Comparison of ENCODE assay signal across 25 mouse cellular contexts in genomic region chr2:136231228-136231627, GRCm38 (mm10).
DNase-seq lines count a peak whose midpoint lies in the region; ATAC-seq and TF ChIP-seq lines count a peak whose summit lies in the region.
"Had no signal": no experiment of that assay in that cellular context is flagged by ENCODE, and none has a peak within 500 bp of the region (broad histone marks: within the 10 kb centered on the region; RNA-seq: fewer than 3 reads in every experiment).

No protein-coding gene starts in this region.

- H3K27ac ChIP-seq in hindbrain, embryonic 11.5 days (ENCODE audit: low read depth, low read length) = no peak overlapping the region
- no peak overlapping the region for H3K27ac ChIP-seq in hindbrain, embryonic 14.5 days
- H3K27ac ChIP-seq in kidney, embryonic 16.5 days (ENCODE audit: low read length) = no peak overlapping the region
- H3K27ac ChIP-seq in limb, embryonic 11.5 days (replicated peaks; ENCODE audit: low read depth, low read length) = no peak overlapping the region
- no peak overlapping the region for H3K27ac ChIP-seq in limb, embryonic 10.5 days
- H3K27ac ChIP-seq in midbrain, embryonic 12.5 days (replicated peaks) = no peak overlapping the region
- no peak overlapping the region for H3K27ac ChIP-seq in midbrain, postnatal 0 days (ENCODE audit: low read depth, low read length)
- H3K27ac ChIP-seq: embryonic facial prominence, embryonic 10.5 days; embryonic facial prominence, embryonic 12.5 days; forebrain, embryonic 13.5 days had no signal

- no peak overlapping the region for H3K4me2 ChIP-seq in hindbrain, embryonic 11.5 days (replicated peaks; ENCODE audit: low read depth, low read length)
- H3K4me2 ChIP-seq in hindbrain, embryonic 14.5 days (replicated peaks) = no peak overlapping the region
- H3K4me2 ChIP-seq in kidney, embryonic 16.5 days (replicated peaks; ENCODE audit: low read depth, low read length) = no peak overlapping the region
- H3K4me2 ChIP-seq in limb, embryonic 11.5 days (ENCODE audit: low read depth, severe bottlenecking) = no peak overlapping the region
- no peak overlapping the region for H3K4me2 ChIP-seq in midbrain, embryonic 12.5 days (replicated peaks)
- no peak overlapping the region for H3K4me2 ChIP-seq in midbrain, postnatal 0 days (ENCODE audit: low read depth, low read length, poor library complexity, severe bottlenecking)
- H3K4me2 ChIP-seq: embryonic facial prominence, embryonic 12.5 days; forebrain, embryonic 13.5 days had no signal

- H3K4me3 ChIP-seq in hindbrain, embryonic 11.5 days (ENCODE audit: low read depth, low read length) = no peak overlapping the region
- H3K4me3 ChIP-seq in hindbrain, embryonic 14.5 days (replicated peaks; ENCODE audit: low read length) = no peak overlapping the region
- no peak overlapping the region for H3K4me3 ChIP-seq in kidney, embryonic 16.5 days (ENCODE audit: low read length)
- H3K4me3 ChIP-seq in limb, embryonic 11.5 days (ENCODE audit: low read depth, low read length) = no peak overlapping the region
- H3K4me3 ChIP-seq in limb, embryonic 10.5 days = no peak overlapping the region
- no peak overlapping the region for H3K4me3 ChIP-seq in midbrain, embryonic 12.5 days
- no peak overlapping the region for H3K4me3 ChIP-seq in midbrain, postnatal 0 days (ENCODE audit: low read depth, low read length)
- H3K4me3 ChIP-seq: embryonic facial prominence, embryonic 10.5 days; embryonic facial prominence, embryonic 12.5 days; forebrain, embryonic 13.5 days had no signal

- H3K27me3 ChIP-seq in hindbrain, embryonic 11.5 days (ENCODE audit: control insufficient read depth, insufficient read depth, low read length) = no peaks in the 10 kb centered on the region
- H3K27me3 ChIP-seq in hindbrain, embryonic 14.5 days (ENCODE audit: control insufficient read depth, insufficient read depth, low read length) = no peaks in the 10 kb centered on the region
- no peaks in the 10 kb centered on the region for H3K27me3 ChIP-seq in kidney, embryonic 16.5 days (ENCODE audit: insufficient read depth, low read length)
- no peaks in the 10 kb centered on the region for H3K27me3 ChIP-seq in limb, embryonic 11.5 days (ENCODE audit: control insufficient read depth, insufficient read depth, low read length)
- H3K27me3 ChIP-seq in limb, embryonic 10.5 days (ENCODE audit: low read depth, poor library complexity, severe bottlenecking) = no peaks in the 10 kb centered on the region
- H3K27me3 ChIP-seq in midbrain, embryonic 12.5 days = no peaks in the 10 kb centered on the region
- no peaks in the 10 kb centered on the region for H3K27me3 ChIP-seq in midbrain, postnatal 0 days (ENCODE audit: insufficient read depth, low read length)
- H3K27me3 ChIP-seq: CH12.LX; embryonic facial prominence, embryonic 12.5 days; forebrain, embryonic 13.5 days; Patski had no signal

- no peaks in the 10 kb centered on the region for H3K4me1 ChIP-seq in hindbrain, embryonic 11.5 days (replicated peaks; ENCODE audit: control insufficient read depth, insufficient read depth, low read length)
- no peaks in the 10 kb centered on the region for H3K4me1 ChIP-seq in hindbrain, embryonic 14.5 days (replicated peaks; ENCODE audit: control insufficient read depth, insufficient read depth, low read length)
- no peaks in the 10 kb centered on the region for H3K4me1 ChIP-seq in kidney, embryonic 16.5 days (ENCODE audit: insufficient read depth, low read length)
- H3K4me1 ChIP-seq in limb, embryonic 11.5 days (ENCODE audit: control insufficient read depth, insufficient read depth, low read length) = no peaks in the 10 kb centered on the region
- H3K4me1 ChIP-seq in limb, embryonic 10.5 days = no peaks in the 10 kb centered on the region
- H3K4me1 ChIP-seq in midbrain, embryonic 12.5 days = no peaks in the 10 kb centered on the region
- H3K4me1 ChIP-seq in midbrain, postnatal 0 days (ENCODE audit: insufficient read depth, low read length) = no peaks in the 10 kb centered on the region
- H3K4me1 ChIP-seq: embryonic facial prominence, embryonic 10.5 days; embryonic facial prominence, embryonic 12.5 days; forebrain, embryonic 13.5 days had no signal

- peak; percentile 17; the same call in 1 of the 2 replicates for ATAC-seq in hindbrain, embryonic 11.5 days (ENCODE audit: low FRiP score)
- no peak for ATAC-seq in hindbrain, embryonic 14.5 days (ENCODE audit: low FRiP score)
- ATAC-seq in kidney, embryonic 16.5 days (ENCODE audit: low FRiP score, low TSS enrichment) = 0 out of 2 replicates have a peak, but pooled peaks have one; percentile 54
- ATAC-seq in limb, embryonic 11.5 days (ENCODE audit: insufficient number of reproducible peaks, low FRiP score, low TSS enrichment, low read depth) = peak; percentile 51; the same call in 1 of the 2 replicates
- 0 out of 2 replicates have a peak, but pooled peaks have one; percentile 16 for ATAC-seq in midbrain, embryonic 12.5 days (ENCODE audit: low FRiP score, low read depth)
- no peak for ATAC-seq in midbrain, postnatal 0 days (ENCODE audit: low FRiP score)
- ATAC-seq: activated CD4-positive, CD25-positive, alpha-beta regulatory T cell, adult 4 months; CD4-positive, CD25-positive, alpha-beta regulatory T cell, adult 4 months; forebrain, embryonic 13.5 days; Patski had no signal

- H3K36me3 ChIP-seq in hindbrain, embryonic 11.5 days (ENCODE audit: control insufficient read depth, insufficient read depth, low read length) = no peaks in the 10 kb centered on the region
- no peaks in the 10 kb centered on the region for H3K36me3 ChIP-seq in hindbrain, embryonic 14.5 days (replicated peaks; ENCODE audit: control insufficient read depth, insufficient read depth)
- no peaks in the 10 kb centered on the region for H3K36me3 ChIP-seq in kidney, embryonic 16.5 days (ENCODE audit: insufficient read depth, low read length)
- no peaks in the 10 kb centered on the region for H3K36me3 ChIP-seq in limb, embryonic 11.5 days (ENCODE audit: control insufficient read depth, insufficient read depth, low read length)
- H3K36me3 ChIP-seq in limb, embryonic 10.5 days = no peaks in the 10 kb centered on the region
- no peaks in the 10 kb centered on the region for H3K36me3 ChIP-seq in midbrain, embryonic 12.5 days
- no peaks in the 10 kb centered on the region for H3K36me3 ChIP-seq in midbrain, postnatal 0 days (ENCODE audit: insufficient read depth, low read length)
- H3K36me3 ChIP-seq: embryonic facial prominence, embryonic 10.5 days; embryonic facial prominence, embryonic 12.5 days; G1E had no signal

- no peaks in the 10 kb centered on the region for H3K9me3 ChIP-seq in hindbrain, embryonic 11.5 days (ENCODE audit: control insufficient read depth, low read length)
- H3K9me3 ChIP-seq in hindbrain, embryonic 14.5 days (ENCODE audit: control insufficient read depth, low read length) = no peaks in the 10 kb centered on the region
- H3K9me3 ChIP-seq in kidney, embryonic 16.5 days (ENCODE audit: low read length) = no peaks in the 10 kb centered on the region
- H3K9me3 ChIP-seq in limb, embryonic 11.5 days (ENCODE audit: control insufficient read depth, low read length) = no peaks in the 10 kb centered on the region
- no peaks in the 10 kb centered on the region for H3K9me3 ChIP-seq in limb, embryonic 10.5 days (replicated peaks)
- 0 out of 2 replicates have a peak, but pooled peaks cover 5% of the 10 kb centered on the region for H3K9me3 ChIP-seq in midbrain, embryonic 12.5 days
- no peaks in the 10 kb centered on the region for H3K9me3 ChIP-seq in midbrain, postnatal 0 days (ENCODE audit: low read length)
- H3K9me3 ChIP-seq: embryonic facial prominence, embryonic 10.5 days; embryonic facial prominence, embryonic 12.5 days; forebrain, embryonic 13.5 days had no signal

- no peak for TF ChIP-seq CTCF in midbrain, postnatal 0 days (IDR thresholded peaks at IDR 0.05)

- DNase-seq in hindbrain, embryonic 11.5 days (ENCODE audit: low spot score) = no peak
- no peak for DNase-seq in hindbrain, embryonic 14.5 days (ENCODE audit: low spot score)
- no peak for DNase-seq in kidney, postnatal 25 days
- no peak for DNase-seq in limb, embryonic 11.5 days (ENCODE audit: low spot score)
- no peak for DNase-seq in limb, embryonic 10.5 days (ENCODE audit: low spot score)
- no peak for DNase-seq in midbrain, postnatal 0 days (ENCODE audit: low spot score)
- DNase-seq: adrenal gland, adult 8-10 months; adrenal gland, postnatal 14 days; adrenal gland, postnatal 36 days; B cell, adult 2 months; cerebellum, adult 11-12 months; cerebellum, adult 2 months; cerebellum, adult 9-10 months; cerebellum, postnatal 10 days; cerebellum, postnatal 25 days had no signal

- 89% methylated on average over 8 of the region's 8 CpGs for WGBS in hindbrain, embryonic 11.5 days
- WGBS in hindbrain, embryonic 14.5 days = 94% methylated on average over 8 of the region's 8 CpGs
- WGBS in kidney, embryonic 16.5 days = 93% methylated on average over 8 of the region's 8 CpGs
- 94% methylated on average over 8 of the region's 8 CpGs for WGBS in limb, embryonic 11.5 days
- WGBS in limb, embryonic 10.5 days = 92% methylated on average over 8 of the region's 8 CpGs
- 91% methylated on average over 8 of the region's 8 CpGs for WGBS in midbrain, embryonic 12.5 days
- WGBS in midbrain, postnatal 0 days = 96% methylated on average over 8 of the region's 8 CpGs

- no peak overlapping the region for H3K9ac ChIP-seq in hindbrain, embryonic 11.5 days (ENCODE audit: low read depth, low read length)
- H3K9ac ChIP-seq in hindbrain, embryonic 14.5 days = no peak overlapping the region
- H3K9ac ChIP-seq in kidney, embryonic 16.5 days (replicated peaks; ENCODE audit: low read length) = no peak overlapping the region
- H3K9ac ChIP-seq in limb, embryonic 11.5 days (ENCODE audit: low read length) = no peak overlapping the region
- no peak overlapping the region for H3K9ac ChIP-seq in midbrain, embryonic 12.5 days (replicated peaks)
- H3K9ac ChIP-seq in midbrain, postnatal 0 days (replicated peaks; ENCODE audit: low read length, poor library complexity, severe bottlenecking) = no peak overlapping the region
- H3K9ac ChIP-seq: embryonic facial prominence, embryonic 12.5 days; forebrain, embryonic 13.5 days had no signal

Comparison
In these comparisons a context has a peak if more than half of its experiments do, and no peak if none do; other contexts are left out.
1. ATAC-seq: peak in hindbrain, embryonic 11.5 days (single experiment), kidney, embryonic 16.5 days (single experiment), limb, embryonic 11.5 days (single experiment) and midbrain, embryonic 12.5 days (single experiment); none in hindbrain, embryonic 14.5 days (single experiment) and midbrain, postnatal 0 days (single experiment).